Mouse (Mus musculus) thymus, adult 2 months (tissue): Measurements from ENCODE around the gene Stmn1. TPM values are rescaled to one million over a fixed set of nuclear protein-coding genes. Genes with fewer than 3 reads are reported as not detected.

Experiments used
- DNase-seq: peaks from one replicate; pipeline ENCODE4 v3.0.0; 2021
- H3K27ac ChIP-seq: fragments of 200-500 bp; 2 replicates; pipeline ENCODE4 v1.5.1; 2012; ENCODE audit warnings: low read length, control low read depth; ENCODE audit not compliant: control insufficient read depth, insufficient read depth
- H3K27me3 ChIP-seq: fragments of 200-500 bp; 2 replicates; pipeline ENCODE4 v1.6.1; 2012; ENCODE audit warnings: mild to moderate bottlenecking, low read length, moderate library complexity, mixed read lengths; ENCODE audit not compliant: control insufficient read depth, insufficient read depth
- H3K36me3 ChIP-seq: fragments of 200-500 bp; 2 replicates; pipeline ENCODE4 v1.6.1; 2012; ENCODE audit warnings: mild to moderate bottlenecking, low read length, moderate library complexity; ENCODE audit not compliant: control insufficient read depth, insufficient read depth
- H3K4me1 ChIP-seq: fragments of 200-500 bp; replicated peaks from 2 replicates; pipeline ENCODE4 v1.6.1; 2012; ENCODE audit warnings: low read length; ENCODE audit not compliant: control insufficient read depth, insufficient read depth
- H3K4me3 ChIP-seq: fragments of 200-500 bp; 2 replicates; pipeline ENCODE4 v1.5.1; 2012; ENCODE audit warnings: mild to moderate bottlenecking, low read length, control low read depth, moderate library complexity; ENCODE audit not compliant: control insufficient read depth, insufficient read depth
- CTCF ChIP-seq: fragments of 200-500 bp; IDR thresholded peaks from 2 replicates; pipeline ENCODE4 v1.5.1; 2012; ENCODE audit warnings: mild to moderate bottlenecking, control low read depth, low read length, moderate library complexity, borderline replicate concordance; ENCODE audit not compliant: control insufficient read depth, poor library complexity, insufficient read depth; ENCODE audit errors: extremely low read depth
- POLR2A ChIP-seq: fragments of 200-500 bp; IDR thresholded peaks from 2 replicates; pipeline ENCODE4 v1.6.1; 2012; ENCODE audit warnings: mild to moderate bottlenecking, low read length, control low read depth, moderate library complexity; ENCODE audit not compliant: control insufficient read depth, poor library complexity, insufficient read depth; ENCODE audit errors: extremely low read depth
- WGBS: fragments of 180-500 bp; shearing (Covaris S2); methylation state at CpG from one replicate; pipeline ENCODE4 v1.1.7; 2018; 5-methylcytosine and 5-hydroxymethylcytosine counted together
- polyA plus RNA-seq: library from polyadenylated mRNA; depleted of rRNA; stranded (reverse); fragments of >200 nt; gene quantifications from 2 replicates; pipeline ENCODE4 v1.2.3, GENCODE M21; 2012

Gene Stmn1
- polyA plus RNA-seq, 1 experiment = 134 TPM

- 94% methylated on average over 8 of the region's 8 CpGs for WGBS
- peaks cover 41% of the 10 kb centered on the region for H3K36me3 ChIP-seq
- H3K27me3 ChIP-seq = no peaks in the 10 kb centered on the region
- DNase-seq = no peak
- no peaks in the 10 kb centered on the region for H3K4me1 ChIP-seq
- TF ChIP-seq CTCF (no peak), POLR2A (no peak)
- H3K27ac ChIP-seq = no peak overlapping the region
- H3K4me3 ChIP-seq = no peak overlapping the region
These were observed 6.1 kb downstream of the Stmn1 start for GRCm38 (mm10) chr4:134474240-134474639.

- Histone ChIP-seq H3K4me1 (no peaks in the 10 kb centered on the region), H3K36me3 (peaks cover 32% of the 10 kb centered on the region), H3K27ac (no peak overlapping the region), H3K27me3 (no peaks in the 10 kb centered on the region), H3K4me3 (no peak overlapping the region)
- WGBS = 94% methylated on average over 8 of the region's 8 CpGs
- TF ChIP-seq CTCF (no peak), POLR2A (no peak)
- no peak for DNase-seq
These were observed 8.8 kb downstream of the Stmn1 start for GRCm38 (mm10) chr4:134476899-134477298.

GRCm38 (mm10) chr4:134478031-134478430 lies 9.9 kb downstream of the Stmn1 start:
- Histone ChIP-seq H3K27ac (no peak overlapping the region), H3K4me1 (no peaks in the 10 kb centered on the region), H3K27me3 (no peaks in the 10 kb centered on the region), H3K4me3 (no peak overlapping the region), H3K36me3 (peaks cover 21% of the 10 kb centered on the region)
- 10% methylated on average over 9 of the region's 9 CpGs for WGBS
- peak; percentile 95 for DNase-seq
- no peak for TF ChIP-seq POLR2A
- peak; percentile 100 for TF ChIP-seq CTCF

- WGBS = 97% methylated on average over 4 of the region's 4 CpGs
- TF ChIP-seq CTCF (no peak), POLR2A (no peak)
- no peaks in the 10 kb centered on the region for H3K27me3 ChIP-seq
- no peak overlapping the region for H3K4me3 ChIP-seq
- no peaks in the 10 kb centered on the region for H3K4me1 ChIP-seq
- H3K27ac ChIP-seq = no peak overlapping the region
- H3K36me3 ChIP-seq = peaks cover 7% of the 10 kb centered on the region
- DNase-seq = no peak
These were observed 11.7 kb downstream of the Stmn1 start for GRCm38 (mm10) chr4:134479839-134480238.

GRCm38 (mm10) chr4:134480864-134481263 lies 12.7 kb downstream of the Stmn1 start:
- no peaks in the 10 kb centered on the region for H3K27me3 ChIP-seq
- WGBS = 21% methylated on average over 6 of the region's 6 CpGs
- H3K27ac ChIP-seq = no peak overlapping the region

GRCm38 (mm10) chr4:134481270-134481669 lies 13.2 kb downstream of the Stmn1 start:
- H3K27me3 ChIP-seq = no peaks in the 10 kb centered on the region
- no peak overlapping the region for H3K27ac ChIP-seq
- WGBS = 60% methylated on average over 6 of the region's 6 CpGs
- DNase-seq = no peak
- TF ChIP-seq POLR2A = no peak
- TF ChIP-seq CTCF = no peak
- H3K4me3 ChIP-seq = no peak overlapping the region
- H3K4me1 ChIP-seq = no peaks in the 10 kb centered on the region
- no peaks in the 10 kb centered on the region for H3K36me3 ChIP-seq

More at GRCm38 (mm10) chr4:134480864-134481263, 12.7 kb downstream of the Stmn1 start:
- TF ChIP-seq CTCF (peak; percentile 93), POLR2A (no peak)
- Histone ChIP-seq H3K4me1 (no peaks in the 10 kb centered on the region), H3K4me3 (no peak overlapping the region), H3K36me3 (no peaks in the 10 kb centered on the region)
- DNase-seq = peak; percentile 75

GRCm38 (mm10) chr4:134482442-134482841 lies 14.3 kb downstream of the Stmn1 start:
- DNase-seq = no peak
- H3K27me3 ChIP-seq = no peaks in the 10 kb centered on the region
- no peak overlapping the region for H3K27ac ChIP-seq
- no peaks in the 10 kb centered on the region for H3K36me3 ChIP-seq
- 87% methylated on average over 8 of the region's 8 CpGs for WGBS
- TF ChIP-seq POLR2A (no peak), CTCF (no peak)
- H3K4me3 ChIP-seq = no peak overlapping the region
- H3K4me1 ChIP-seq = no peaks in the 10 kb centered on the region
